Mouse (Mus musculus) mouse embryonic stem cell (cell line): Measurements from ENCODE around the gene Zdhhc17.

ENCODE experiments used
- in situ Hi-C, 2 experiments: fragments of 300-500 bp; cut with MboI; formaldehyde crosslinking; loops; 1 replicate in 1 of 2; 3 replicates in 1 of 2; pipeline ENCODE4 v1.14.3; 2019 to 2020; ENCODE audit warnings: low sequenced_read_pairs in 2 of 2, low pct_unique_long_range_greater_than_20kb in 1 of 2, mixed read lengths in 1 of 2; ENCODE audit not compliant: unreplicated experiment in 1 of 2

Gene Zdhhc17

GRCm38 (mm10) chr10:110899744-110900501 lies 110.0 kb downstream of the Zdhhc17 start:
- in situ Hi-C loops = no loop called here
